Mouse (Mus musculus) forebrain, embryonic 14.5 days (tissue): ENCODE data around the gene Prdm10. TPM values are rescaled to one million over a fixed set of nuclear protein-coding genes. Genes with fewer than 3 reads are reported as not detected.
A peak's percentile ranks its signal among the peaks of the same experiment; 100 is the strongest.

Experiments
- ATAC-seq: fragments of 200-750 bp; cut with Nextera tagmentation; 2 replicates; pipeline ENCODE4 v1.8.0; 2017; ENCODE audit warnings: mild to moderate bottlenecking, moderate library complexity
- DNase-seq: peaks from one replicate; pipeline ENCODE4 v3.0.0-alpha.2; 2015; ENCODE audit warnings: low spot score
- H3K27ac ChIP-seq: fragments of 300-500 bp; sonication (generic); 2 replicates; pipeline ENCODE4 v1.5.1; 2014; ENCODE audit warnings: low read depth, mild to moderate bottlenecking, control low read depth, low read length, moderate library complexity
- H3K27me3 ChIP-seq: fragments of 300-500 bp; sonication (generic); replicated peaks from 2 replicates; pipeline ENCODE4 v1.6.1; 2014; ENCODE audit warnings: low read length, control low read depth, mixed read lengths; ENCODE audit not compliant: control insufficient read depth, insufficient read depth
- H3K36me3 ChIP-seq: fragments of 300-500 bp; sonication (generic); 2 replicates; pipeline ENCODE4 v1.6.1; 2014; ENCODE audit warnings: low read length, control low read depth; ENCODE audit not compliant: control insufficient read depth, insufficient read depth
- H3K4me1 ChIP-seq: fragments of 300-500 bp; sonication (generic); 2 replicates; pipeline ENCODE4 v1.6.1; 2014; ENCODE audit warnings: antibody characterized with exemption, low read length, control low read depth; ENCODE audit not compliant: control insufficient read depth, insufficient read depth
- H3K4me2 ChIP-seq: fragments of 300-500 bp; sonication (generic); 2 replicates; pipeline ENCODE4 v1.6.1; 2014; ENCODE audit warnings: mild to moderate bottlenecking, control low read depth, low read length
- H3K4me3 ChIP-seq: fragments of 300-500 bp; sonication (generic); 2 replicates; pipeline ENCODE4 v1.5.1; 2014; ENCODE audit warnings: low read depth, low read length, control low read depth
- H3K9ac ChIP-seq: fragments of 300-500 bp; sonication (generic); 2 replicates; pipeline ENCODE4 v1.6.1; 2014; ENCODE audit warnings: mild to moderate bottlenecking, low read length, control low read depth, moderate library complexity
- H3K9me3 ChIP-seq: fragments of 300-500 bp; sonication (generic); replicated peaks from 2 replicates; pipeline ENCODE4 v1.6.1; 2016; ENCODE audit warnings: low read length, control low read depth, mixed read lengths; ENCODE audit not compliant: control insufficient read depth
- WGBS: fragments of 180-500 bp; shearing (Covaris S2); extraction: QIAGEN DNeasy Blood & Tissue Kit; methylation state at CpG from one replicate; pipeline ENCODE4 v1.1.7; 2014; 5-methylcytosine and 5-hydroxymethylcytosine counted together
- polyA plus RNA-seq: library from polyadenylated mRNA; unstranded; fragments of >200 nt; fragmentation: Nextera tagmentation; extraction: Ambion mirVana; gene quantifications from 2 replicates; pipeline ENCODE4 v1.2.1, GENCODE M21; 2014

Gene Prdm10
- 7.3 and 9.7 TPM in 2 replicates for polyA plus RNA-seq

- H3K9me3 ChIP-seq = no peaks in the 10 kb centered on the region
- H3K4me2 ChIP-seq = peak within 1 kb of the TSS; percentile 75
- peaks cover 16% of the 10 kb centered on the region for H3K4me1 ChIP-seq
- peak within 1 kb of the TSS; percentile 100 for H3K27ac ChIP-seq
- ATAC-seq (peak; percentile 93), DNase-seq (peak; percentile 99)
- WGBS = under 1% methylated on average over 37 of the region's 45 CpGs
- H3K4me3 ChIP-seq = peak within 1 kb of the TSS; percentile 85
- H3K36me3 ChIP-seq = no peaks in the 10 kb centered on the region
- H3K9ac ChIP-seq = peak within 1 kb of the TSS; percentile 100
- H3K27me3 ChIP-seq = no peaks in the 10 kb centered on the region
Measured at GRCm38 (mm10) chr9:31280366-31281010, at the start of gene Prdm10. TSS of gene Prdm10 (plus strand) at chr9:31280538.

GRCm38 (mm10) chr9:31235030-31235429 lies 45.3 kb upstream of the Prdm10 start:
- Histone ChIP-seq H3K27me3 (no peaks in the 10 kb centered on the region), H3K4me2 (no peak overlapping the region), H3K4me3 (no peak overlapping the region), H3K9me3 (no peaks in the 10 kb centered on the region), H3K9ac (no peak overlapping the region), H3K27ac (no peak overlapping the region), H3K4me1 (peaks cover 3% of the 10 kb centered on the region), H3K36me3 (no peaks in the 10 kb centered on the region)
- DNase-seq = no peak
- ATAC-seq = no peak
- 65% methylated on average over 4 of the region's 4 CpGs for WGBS

- no peaks in the 10 kb centered on the region for H3K36me3 ChIP-seq
- 82% methylated on average over 9 of the region's 9 CpGs for WGBS
- H3K4me2 ChIP-seq = no peak overlapping the region
- H3K27me3 ChIP-seq = no peaks in the 10 kb centered on the region
- ATAC-seq = no peak
- no peak overlapping the region for H3K9ac ChIP-seq
- peaks cover 3% of the 10 kb centered on the region for H3K4me1 ChIP-seq
- no peaks in the 10 kb centered on the region for H3K9me3 ChIP-seq
- no peak overlapping the region for H3K27ac ChIP-seq
- no peak overlapping the region for H3K4me3 ChIP-seq
- DNase-seq = no peak
Measured at GRCm38 (mm10) chr9:31235489-31235888, 44.8 kb upstream of the Prdm10 start.

- 88% methylated on average over 5 of the region's 5 CpGs for WGBS
- DNase-seq = no peak
Measured at GRCm38 (mm10) chr9:31236079-31236478, 44.3 kb upstream of the Prdm10 start.

GRCm38 (mm10) chr9:31238526-31238925 lies 41.8 kb upstream of the Prdm10 start:
- no peak overlapping the region for H3K4me2 ChIP-seq
- WGBS = 86% methylated on average over 2 of the region's 2 CpGs
- no peak for DNase-seq

More at GRCm38 (mm10) chr9:31236079-31236478, 44.3 kb upstream of the Prdm10 start:
- Histone ChIP-seq H3K4me3 (no peak overlapping the region), H3K9ac (no peak overlapping the region), H3K27me3 (no peaks in the 10 kb centered on the region), H3K9me3 (no peaks in the 10 kb centered on the region), H3K4me1 (peaks cover 3% of the 10 kb centered on the region), H3K36me3 (no peaks in the 10 kb centered on the region), H3K27ac (no peak overlapping the region), H3K4me2 (no peak overlapping the region)
- ATAC-seq = no peak

GRCm38 (mm10) chr9:31239551-31239950 lies 40.8 kb upstream of the Prdm10 start:
- H3K4me1 ChIP-seq = no peaks in the 10 kb centered on the region
- H3K27ac ChIP-seq = no peak overlapping the region
- WGBS = 97% methylated on average over 2 of the region's 2 CpGs
- no peak overlapping the region for H3K9ac ChIP-seq
- H3K4me3 ChIP-seq = no peak overlapping the region
- H3K9me3 ChIP-seq = no peaks in the 10 kb centered on the region
- H3K27me3 ChIP-seq = no peaks in the 10 kb centered on the region
- no peak overlapping the region for H3K4me2 ChIP-seq
- H3K36me3 ChIP-seq = no peaks in the 10 kb centered on the region
- ATAC-seq (no peak), DNase-seq (no peak)

More at GRCm38 (mm10) chr9:31238526-31238925, 41.8 kb upstream of the Prdm10 start:
- Histone ChIP-seq H3K4me3 (no peak overlapping the region), H3K9ac (no peak overlapping the region), H3K27ac (no peak overlapping the region), H3K4me1 (no peaks in the 10 kb centered on the region), H3K9me3 (no peaks in the 10 kb centered on the region), H3K27me3 (no peaks in the 10 kb centered on the region), H3K36me3 (no peaks in the 10 kb centered on the region)
- ATAC-seq = no peak

- H3K4me2 ChIP-seq = no peak overlapping the region
- no peaks in the 10 kb centered on the region for H3K4me1 ChIP-seq
- H3K27me3 ChIP-seq = no peaks in the 10 kb centered on the region
- no peak overlapping the region for H3K4me3 ChIP-seq
- no peak overlapping the region for H3K9ac ChIP-seq
- H3K27ac ChIP-seq = no peak overlapping the region
- no peak for ATAC-seq
- DNase-seq = no peak
- 89% methylated on average over 8 of the region's 8 CpGs for WGBS
- H3K9me3 ChIP-seq = no peaks in the 10 kb centered on the region
- no peaks in the 10 kb centered on the region for H3K36me3 ChIP-seq
Measured at GRCm38 (mm10) chr9:31240522-31241207, 39.7 kb upstream of the Prdm10 start.

GRCm38 (mm10) chr9:31241208-31241699 lies 39.1 kb upstream of the Prdm10 start:
- no peaks in the 10 kb centered on the region for H3K36me3 ChIP-seq
- 92% methylated on average over 7 of the region's 7 CpGs for WGBS
- ATAC-seq (no peak), DNase-seq (no peak)
- H3K4me3 ChIP-seq = no peak overlapping the region
- H3K4me2 ChIP-seq = no peak overlapping the region
- H3K4me1 ChIP-seq = no peaks in the 10 kb centered on the region
- H3K9me3 ChIP-seq = no peaks in the 10 kb centered on the region
- no peak overlapping the region for H3K27ac ChIP-seq
- no peak overlapping the region for H3K9ac ChIP-seq
- no peaks in the 10 kb centered on the region for H3K27me3 ChIP-seq
